Mouse (Mus musculus): ENCODE results near the gene Mical3.
A peak's percentile ranks its signal among the peaks of the same experiment; 100 is the strongest.

Gene Mical3

DNA sequence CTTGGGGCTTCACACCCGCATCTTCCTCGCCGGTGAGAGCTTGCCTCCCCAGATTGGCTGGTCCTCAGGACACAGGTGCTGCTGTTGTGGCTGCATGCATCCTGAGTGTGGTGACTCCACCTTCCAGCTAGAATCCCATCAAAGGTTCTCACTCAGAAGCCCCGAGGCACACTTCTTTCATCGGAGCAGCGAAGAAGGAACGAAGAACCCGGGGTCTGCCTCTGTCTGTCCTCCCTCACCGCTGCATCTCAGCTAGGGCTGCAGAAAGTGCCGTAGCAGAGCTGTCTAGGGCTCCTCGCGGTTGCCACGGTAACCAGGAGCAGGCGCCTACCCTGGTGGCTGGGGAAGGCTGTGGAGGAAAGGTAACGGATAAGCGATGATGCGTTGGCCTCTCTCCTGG, at the start of gene Mical3:
Gene Mical3 (minus strand): TSS at position 227 of the 400 bp plus-strand sequence.
- DNase-seq, result peak; percentile 74

DNA sequence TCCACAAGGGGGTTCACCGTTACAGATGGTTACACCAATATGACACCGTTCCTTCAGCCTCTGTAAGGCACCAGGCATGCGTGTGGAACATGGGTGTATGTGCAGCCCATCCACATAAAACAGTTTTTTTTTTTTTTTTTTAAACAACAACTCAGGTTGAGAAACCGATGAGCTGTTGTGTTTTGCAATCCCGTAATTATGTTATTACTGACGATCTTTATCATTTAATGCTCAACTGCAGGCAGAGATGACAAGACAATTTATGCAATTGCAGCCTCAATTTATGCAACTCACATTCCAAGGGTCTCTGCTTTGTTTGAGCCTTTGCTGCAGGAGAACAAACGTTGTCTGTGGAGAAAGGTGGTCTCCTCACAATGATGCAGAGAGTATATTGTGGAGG, 49.0 kb upstream of the Mical3 start:
- DNase-seq, result no peak

DNA sequence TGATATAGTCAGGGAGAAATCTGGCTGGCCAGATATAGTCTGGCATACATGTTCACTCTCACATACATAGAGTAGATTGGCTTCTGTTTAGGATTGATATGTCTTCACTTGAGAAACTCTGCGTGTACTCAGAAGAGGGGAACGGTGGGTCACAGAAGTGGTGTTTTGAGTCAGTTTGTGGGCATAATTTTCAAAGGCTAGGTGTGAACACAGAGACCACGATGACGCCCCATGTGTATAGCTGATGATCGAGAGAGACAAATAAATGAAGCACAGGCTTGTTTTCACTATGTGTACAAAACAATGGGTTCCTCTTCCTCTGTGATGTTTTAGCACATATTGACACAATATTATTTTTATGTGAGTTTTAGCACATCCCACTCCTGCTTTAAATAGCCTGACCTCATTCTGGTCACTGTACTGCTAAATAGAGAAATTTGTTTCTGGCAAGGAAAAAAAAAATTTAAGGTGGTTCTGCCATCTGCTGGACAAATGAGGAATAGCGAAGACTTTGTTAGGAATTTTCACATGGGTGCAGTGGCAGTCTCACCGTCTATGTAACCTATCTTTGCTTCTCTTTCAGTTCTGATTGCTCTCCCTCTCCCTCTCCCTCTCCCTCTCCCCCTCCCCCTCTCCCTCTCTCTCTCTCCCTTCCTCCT, 48.0 kb upstream of the Mical3 start:
- peak; percentile 42 for DNase-seq

DNA sequence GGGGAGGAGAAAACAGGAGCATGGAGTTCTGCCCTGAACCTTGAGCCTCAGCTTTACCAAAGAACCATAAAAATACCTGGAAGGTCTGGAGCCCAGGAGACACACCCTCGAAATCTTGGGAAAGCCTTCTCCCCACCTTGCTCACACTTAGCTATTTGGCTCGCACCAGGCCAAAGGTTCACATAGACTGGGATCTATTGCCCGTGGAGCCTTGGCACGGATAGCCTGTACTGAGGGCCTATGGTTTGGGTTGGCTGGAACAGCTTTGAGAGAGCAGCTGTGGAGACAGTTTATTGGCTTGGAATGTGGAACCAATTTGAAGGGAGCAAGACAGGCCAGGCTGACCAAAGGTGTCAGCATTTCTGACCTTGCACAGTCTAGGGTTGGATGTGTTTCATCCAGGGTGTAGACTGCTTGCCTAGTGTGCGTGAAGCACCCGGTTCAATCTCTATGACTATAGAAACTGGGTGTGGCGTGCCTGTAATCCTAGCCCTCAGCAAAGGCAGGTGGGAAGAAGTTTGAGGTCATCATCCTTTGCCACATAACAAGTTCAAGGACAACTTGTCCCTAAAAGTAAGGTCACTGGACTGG, 46.4 kb upstream of the Mical3 start:
- no peak for DNase-seq

DNA sequence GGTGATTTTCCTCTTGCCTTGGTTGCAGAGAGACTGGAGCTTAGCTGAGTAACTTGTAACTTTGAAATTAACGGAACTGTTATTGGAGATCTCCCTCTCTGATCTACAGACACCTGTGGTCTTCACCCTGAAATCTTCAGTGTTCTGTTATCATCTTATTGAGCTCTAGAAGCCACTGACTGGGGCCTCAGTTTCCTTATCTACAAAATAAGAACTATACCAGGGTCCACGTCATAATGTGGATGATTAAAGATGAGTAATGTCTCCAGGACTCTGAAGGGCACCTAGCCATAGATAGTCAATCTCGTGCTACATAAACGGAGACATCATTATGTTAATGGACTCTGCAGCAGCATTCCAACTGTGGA, 45.9 kb upstream of the Mical3 start:
- no peak for DNase-seq

DNA sequence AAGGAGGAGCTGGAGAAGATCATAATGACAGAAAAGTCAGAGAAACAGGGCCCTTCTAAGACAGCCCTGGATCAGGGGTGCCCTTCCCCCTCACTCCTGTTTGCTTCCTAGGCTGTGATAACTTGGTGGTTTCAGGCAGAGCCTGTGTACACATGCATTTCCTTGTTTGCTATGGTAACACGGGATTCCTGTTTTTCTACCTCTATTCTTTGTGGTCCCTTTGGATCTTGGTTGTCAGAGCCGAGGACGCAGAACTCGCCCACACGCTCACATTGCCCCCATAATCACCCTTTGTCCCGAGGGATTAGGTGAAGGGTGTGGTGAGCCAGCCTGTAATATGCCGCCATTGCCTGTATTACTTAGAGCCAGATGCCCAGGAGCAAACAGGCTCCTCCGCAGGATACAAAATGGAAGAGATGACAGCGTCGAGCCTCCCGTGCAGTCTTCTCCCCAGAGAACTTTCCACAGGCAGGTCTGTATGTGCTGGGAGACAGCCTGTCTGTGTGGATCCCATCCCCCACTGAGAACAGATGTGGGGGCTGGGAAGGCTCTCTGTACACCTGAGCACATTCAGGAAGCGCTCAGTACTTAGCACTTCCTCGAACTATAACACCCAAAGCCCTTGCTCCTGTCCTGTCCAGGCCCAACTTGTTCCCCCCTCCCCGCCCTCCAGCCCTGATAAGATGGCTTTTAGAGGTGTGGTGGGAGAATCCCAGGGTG, 45.4 kb upstream of the Mical3 start:
- DNase-seq, result no peak

DNA sequence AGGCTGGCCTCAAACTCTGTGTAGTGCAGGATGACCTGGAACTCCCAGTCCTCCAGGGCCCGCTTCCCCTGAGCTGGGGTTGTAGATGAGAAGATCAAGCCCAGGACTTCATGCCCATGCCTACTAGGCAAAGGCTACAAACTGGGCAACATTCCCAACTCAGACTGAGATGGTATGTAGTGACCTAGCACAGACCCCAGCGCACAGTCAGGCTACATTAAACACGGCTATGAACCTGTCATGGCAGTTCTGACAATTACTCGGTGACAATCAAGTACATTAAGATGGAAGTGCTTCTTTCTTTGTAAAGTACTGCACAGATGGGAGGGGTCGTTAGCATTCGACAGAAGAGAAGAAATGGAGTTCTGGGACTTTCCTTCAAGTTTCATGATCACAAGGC, 44.0 kb upstream of the Mical3 start:
- no peak for DNase-seq

DNA sequence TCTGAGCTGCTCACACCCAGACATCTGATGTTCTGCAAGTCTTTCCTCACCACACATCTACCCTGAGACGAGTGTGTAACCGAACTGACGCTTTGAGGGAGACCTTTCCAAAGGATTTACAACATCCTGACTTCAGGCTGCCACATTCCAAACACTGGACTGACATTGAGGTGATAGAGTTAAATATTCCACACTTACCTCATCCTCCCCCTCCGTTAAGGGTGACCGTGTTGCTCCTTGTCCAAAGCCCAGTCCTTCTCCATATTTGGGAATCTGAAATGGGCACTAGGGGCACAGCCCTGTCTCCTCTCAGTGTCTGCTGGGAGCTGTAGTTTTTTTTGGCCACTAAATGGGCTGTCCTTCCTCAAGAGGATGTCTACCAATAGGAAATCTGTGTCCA, 42.7 kb upstream of the Mical3 start:
- no peak for DNase-seq

DNA sequence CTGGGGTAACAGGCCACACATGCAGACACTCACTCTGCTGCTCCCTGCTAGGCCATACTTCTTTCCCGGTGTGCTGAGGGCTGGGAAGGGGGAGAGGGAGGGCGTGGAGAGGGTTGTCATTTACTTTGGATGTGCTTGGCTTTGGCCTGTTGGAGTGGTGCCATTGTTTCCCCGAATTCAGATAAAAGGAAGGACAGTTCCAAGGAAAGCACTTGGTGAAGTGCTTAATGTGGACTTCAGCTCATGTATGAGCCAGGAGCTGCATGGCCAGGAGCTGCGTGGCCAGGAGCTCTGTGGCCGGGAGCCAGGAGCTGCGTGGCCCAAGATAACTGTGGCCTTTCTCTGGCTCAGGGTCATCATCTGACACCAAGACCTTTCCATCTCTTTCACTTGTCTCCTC, 40.3 kb upstream of the Mical3 start:
- DNase-seq, result no peak

DNA sequence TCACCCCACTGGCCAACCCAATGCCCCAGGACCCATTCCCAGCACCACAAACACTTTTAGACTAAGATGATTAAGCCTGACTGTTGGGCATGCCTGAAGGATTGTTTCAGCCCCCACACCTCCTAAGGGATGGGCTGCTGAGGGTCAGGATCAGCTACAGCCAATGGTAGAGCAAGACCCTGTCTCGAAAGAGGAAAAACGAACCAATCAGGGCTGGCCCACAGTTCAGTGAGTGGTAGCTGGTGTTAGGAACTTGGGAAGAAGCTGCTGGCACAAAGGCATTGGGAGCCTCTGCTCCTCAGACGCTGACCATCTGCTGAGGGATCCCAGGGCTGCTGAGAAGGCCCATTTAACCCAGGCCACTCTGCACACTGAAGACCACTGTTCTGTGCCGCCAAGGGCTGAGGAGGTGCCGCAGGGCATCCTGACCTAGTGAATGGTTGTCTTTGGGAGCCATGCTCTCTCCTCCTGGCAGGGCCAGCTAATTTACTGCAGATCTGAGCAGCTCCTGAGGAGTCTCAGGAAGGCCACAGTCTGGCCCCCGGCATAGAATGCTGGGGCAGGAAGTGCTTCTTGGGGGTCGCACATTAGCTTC, 36.7 kb upstream of the Mical3 start:
- DNase-seq, result no peak

DNA sequence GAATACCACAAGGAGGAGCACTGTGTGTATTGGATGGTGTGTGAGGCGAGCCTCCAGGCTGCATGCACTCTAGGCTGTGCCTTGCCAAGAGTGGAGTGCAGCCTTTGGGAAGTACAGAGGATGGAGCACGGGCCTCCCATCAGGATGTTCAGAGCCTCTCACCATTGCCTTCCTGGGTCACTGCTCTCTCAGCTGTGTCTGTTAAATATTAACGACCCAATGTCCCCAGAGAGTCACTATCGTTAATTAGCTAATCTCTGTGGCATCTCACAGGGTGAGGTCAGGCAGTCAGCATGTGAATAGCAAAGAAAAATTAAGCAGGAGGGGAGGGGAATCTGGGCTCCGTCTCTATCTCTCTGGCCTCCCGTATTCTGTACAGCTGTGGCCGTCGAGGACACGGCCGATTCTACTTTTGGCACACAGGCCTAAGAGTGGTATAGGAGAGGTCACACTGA, 35.3 kb upstream of the Mical3 start:
- no peak for DNase-seq

DNA sequence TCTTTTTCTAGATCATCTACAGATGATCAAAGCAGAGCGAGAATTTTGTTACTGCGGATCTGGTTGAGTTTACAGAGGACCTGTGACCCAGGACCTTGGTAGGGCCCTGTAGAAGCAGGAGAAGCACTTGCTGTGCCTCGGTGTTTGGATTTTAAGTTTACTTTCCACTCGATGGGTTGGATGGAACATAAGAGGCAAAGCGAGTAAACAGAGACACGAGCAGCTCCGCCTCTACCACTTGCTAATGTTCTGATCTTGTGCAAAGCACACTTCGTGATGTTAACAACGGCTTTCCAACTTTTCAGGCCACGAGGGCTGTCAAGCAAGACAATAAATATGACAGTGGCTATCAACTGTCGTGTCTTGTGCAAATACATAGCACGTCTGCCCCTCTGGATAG, 31.8 kb upstream of the Mical3 start:
- DNase-seq, result no peak

DNA sequence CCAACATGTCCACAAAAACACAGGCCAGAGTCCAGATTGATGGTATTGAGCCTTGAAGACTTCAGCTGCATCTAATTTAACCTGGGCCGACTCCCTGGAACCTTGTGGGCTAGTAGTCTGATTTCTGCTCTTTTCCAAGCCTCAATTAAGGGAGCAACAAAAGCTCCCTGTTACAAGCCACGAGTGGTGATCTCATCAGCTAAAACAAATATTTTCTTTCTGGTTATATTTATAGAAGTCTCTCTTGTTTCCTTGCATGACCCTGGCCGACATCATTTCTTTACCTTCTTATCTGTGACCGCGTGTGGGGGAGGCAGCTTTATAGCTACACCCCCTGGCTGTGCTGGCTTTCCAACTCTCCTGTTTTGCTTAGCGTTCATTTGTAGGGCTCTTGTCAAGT, 29.3 kb upstream of the Mical3 start:
- no peak for DNase-seq

DNA sequence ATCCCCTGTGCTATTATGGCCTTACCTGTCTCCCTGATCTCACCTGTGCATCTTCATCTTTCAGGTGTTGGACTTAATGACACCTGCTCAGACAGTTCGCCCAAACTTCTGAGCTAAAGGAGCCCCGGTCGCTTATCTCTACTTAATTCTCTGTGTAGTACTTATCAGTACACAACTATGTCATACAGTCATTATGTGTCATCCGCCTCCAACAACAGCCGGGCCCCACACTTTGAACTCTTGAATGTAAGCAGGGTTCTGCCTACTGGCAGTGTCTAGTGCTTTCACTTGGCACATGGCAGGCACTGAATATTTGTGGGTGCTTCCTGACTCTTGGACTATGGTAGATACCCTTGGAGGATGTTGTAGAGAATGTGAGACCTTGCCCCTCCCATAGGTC, 28.8 kb upstream of the Mical3 start:
- no peak for DNase-seq

DNA sequence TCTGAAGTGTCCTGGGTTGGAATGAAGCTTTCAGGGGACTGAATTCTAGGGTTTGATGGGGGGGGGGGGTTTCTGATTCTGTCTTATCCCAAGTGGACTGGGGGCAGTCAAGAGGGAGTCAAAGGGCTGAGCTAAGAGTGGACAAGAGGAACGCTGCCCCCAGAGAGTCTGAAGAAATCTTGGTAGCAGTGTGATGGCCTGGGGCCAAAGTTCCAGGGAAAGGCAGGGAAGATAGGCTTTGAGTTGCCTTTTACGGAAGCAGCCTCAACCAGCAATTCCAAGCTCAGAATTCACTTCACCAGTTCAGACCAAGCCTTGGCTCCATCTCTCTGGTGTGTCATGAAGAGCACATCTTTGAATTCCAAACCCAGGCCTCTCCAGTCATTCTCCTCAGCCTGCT, 25.2 kb upstream of the Mical3 start:
- no peak for DNase-seq

DNA sequence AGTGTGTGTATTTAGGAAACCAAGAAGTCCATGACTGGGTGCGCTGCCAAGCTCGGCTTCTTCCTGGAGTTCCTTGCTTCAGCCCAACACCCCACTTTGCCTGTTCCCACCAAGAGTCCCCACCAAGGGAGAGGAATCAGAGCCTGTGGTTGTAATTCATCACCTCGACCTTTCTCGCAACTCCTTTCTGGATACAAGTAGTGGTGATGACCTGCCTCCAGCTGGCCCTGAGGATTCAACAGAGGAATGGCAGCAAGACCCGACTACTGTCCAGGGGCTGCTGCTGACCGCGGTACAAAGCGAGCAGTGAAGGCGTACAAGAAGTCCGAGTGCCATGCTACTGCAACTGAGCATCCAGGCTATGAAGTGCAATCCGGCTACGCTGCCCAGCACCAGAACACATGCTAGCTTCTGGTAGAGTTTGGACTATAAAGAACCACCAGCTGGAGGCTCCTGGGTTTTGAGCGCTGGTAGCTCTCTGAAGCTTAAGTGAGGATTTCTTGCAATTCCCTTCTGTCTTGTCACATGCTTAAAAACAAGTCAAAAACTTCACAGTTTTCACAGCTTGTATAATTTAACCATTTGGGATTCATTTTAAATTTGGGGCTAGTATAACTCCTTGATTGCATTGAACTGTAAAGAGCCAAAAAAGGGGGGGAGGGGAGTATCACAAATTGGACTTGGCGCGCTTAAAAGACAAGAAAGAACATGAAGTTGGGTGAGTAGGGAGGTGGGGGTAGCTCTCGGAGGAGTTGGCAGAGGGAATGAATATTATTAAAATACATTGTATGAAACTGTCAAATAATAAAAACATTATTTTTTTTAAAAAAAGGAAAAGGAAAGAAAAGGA, 23.9 kb upstream of the Mical3 start:
- no peak for DNase-seq

DNA sequence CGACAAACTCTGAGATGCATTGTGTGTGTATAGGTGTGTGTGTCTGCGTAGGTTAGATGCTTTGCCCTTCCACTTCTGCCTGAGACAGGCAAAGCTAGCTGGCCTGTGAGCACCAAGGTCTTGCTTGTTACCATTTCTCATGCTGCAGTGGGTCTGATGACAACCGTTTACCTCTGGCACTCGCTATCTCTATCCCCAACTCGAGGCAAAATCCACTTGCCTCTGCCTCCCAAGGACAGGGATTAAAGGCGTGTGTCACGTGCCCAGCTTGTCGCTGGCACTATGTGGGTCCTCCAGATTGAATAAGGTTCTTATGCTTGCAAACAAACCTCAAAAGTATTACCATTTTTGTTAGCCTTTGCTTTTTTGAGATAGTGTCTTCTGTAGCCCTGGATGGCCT, 22.4 kb upstream of the Mical3 start:
- DNase-seq, result no peak

DNA sequence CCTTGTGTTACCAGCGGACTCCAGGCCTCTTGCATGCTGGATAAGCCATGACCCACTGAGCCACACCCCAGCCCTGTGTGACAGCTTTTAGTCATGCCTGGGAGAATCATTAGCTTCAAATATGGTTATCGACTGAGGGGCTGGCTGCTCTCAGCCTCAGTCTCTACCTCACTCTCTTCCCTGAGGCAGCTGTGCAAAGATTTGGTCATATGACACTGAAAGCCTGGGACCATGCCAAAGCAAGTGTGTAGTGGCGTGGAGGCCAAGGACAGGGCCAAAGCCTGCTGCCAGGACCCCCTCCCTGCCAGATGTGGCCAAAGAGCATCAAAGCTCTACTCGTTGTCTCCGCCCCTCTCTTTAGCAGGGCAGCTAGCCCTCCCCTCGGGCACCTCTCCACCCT, 20.9 kb upstream of the Mical3 start:
- DNase-seq, result no peak

DNA sequence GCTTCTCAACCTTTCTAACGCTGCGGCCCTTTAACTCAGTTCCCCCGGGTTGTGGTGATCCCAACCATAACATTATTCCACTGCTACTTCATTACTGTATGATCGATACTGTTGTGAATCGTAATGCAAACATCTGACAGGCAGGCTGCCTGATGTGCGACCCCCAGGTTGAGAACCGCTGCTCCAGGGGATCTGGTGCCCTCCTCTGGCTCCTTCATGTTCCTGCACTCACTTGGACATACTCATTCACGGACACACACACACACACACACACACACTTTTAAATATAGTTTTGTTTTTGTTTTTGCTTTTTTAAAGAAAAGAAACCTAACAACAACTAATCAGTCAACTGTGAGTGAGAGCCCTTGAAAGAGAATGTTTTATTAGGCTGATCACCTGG, 19.3 kb upstream of the Mical3 start:
- no peak for DNase-seq

DNA sequence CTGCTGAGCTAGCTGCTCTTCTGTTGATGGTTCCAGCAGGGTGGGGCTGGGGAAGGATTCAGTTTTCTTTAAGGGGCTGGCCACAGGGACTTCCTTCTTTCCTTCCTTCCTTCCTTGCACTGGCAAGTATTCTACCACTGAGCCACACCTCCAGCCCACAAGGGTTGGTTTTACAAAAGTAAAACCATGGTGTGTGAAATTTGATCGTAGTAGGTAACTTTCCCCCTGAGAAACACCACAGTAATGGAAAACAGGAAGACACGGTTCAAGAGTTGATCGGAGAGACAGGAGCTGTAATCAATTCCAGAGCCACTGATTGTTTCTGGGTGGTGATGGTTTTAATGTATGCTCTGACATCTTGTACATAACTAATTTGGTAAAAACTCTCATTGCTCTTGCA, 18.6 kb upstream of the Mical3 start:
- DNase-seq, result no peak

DNA sequence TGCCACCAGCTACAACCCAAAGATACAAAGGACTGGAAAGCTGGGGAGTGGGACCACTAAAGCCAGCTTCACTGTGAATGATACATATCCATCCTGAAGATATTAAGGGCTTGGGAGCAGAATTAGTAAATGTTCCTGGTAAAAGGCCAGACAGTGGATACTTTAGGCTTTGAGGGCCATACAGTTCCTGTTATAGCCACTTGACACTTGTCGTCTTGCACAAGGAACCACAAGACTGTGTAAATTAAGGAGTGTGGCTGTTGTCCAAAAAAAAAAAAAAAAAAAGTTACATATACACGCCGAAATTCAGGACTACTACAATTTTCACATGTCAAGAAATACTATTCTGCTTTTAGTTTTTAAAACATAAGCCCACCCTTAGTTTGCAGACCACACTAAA, 17.6 kb upstream of the Mical3 start:
- DNase-seq, result no peak

DNA sequence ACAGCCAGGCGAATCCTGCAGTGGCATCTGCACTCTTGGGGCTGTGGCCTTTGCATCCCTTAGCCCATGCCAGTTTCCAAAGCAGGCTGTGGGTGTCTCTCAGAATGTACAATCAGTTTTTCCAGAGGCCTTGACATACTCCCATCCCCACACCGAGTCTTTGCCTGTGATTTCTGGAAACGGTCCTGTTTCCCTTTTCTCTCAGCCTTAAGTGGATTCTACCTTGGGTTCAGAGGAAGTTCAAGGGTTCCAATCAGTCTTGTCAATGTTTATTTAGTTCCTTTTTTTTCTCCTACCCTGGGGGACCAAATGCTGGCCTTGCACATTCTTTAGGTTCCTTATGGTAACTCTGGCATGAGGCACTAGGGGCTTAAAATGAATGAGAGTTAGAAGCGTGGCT, 16.0 kb upstream of the Mical3 start:
- DNase-seq, result no peak

DNA sequence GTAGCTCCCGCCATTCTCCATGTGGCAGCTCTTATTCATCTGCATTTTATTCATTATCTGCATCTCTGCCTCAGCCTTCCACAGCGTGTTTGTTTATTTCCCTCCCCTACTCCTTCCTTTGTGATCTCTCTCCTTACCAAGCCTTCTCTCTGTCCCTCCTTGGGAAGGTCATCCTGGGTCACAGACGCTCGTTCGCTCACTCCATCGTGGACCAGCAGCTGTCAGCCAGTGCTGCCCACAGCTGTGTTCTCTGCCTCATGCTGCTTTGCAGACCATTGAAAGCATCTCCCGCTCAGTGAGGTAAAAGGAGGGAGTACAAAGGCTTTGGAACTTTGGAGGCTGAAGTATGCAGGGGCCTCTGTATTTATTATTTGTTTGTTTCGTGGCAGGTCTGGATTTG, 15.1 kb upstream of the Mical3 start:
- no peak for DNase-seq

Data from right cerebral cortex, postnatal 14 days (tissue).